Mouse (Mus musculus) common myeloid progenitor, adult 5-6 weeks (primary cell): Measurements from ENCODE around the gene Cd22. TPM values are rescaled to one million over a fixed set of nuclear protein-coding genes. Genes with fewer than 3 reads are reported as not detected.
"Not testable (repeated sequence)": the region's sequence is repeated elsewhere in the genome, so short reads cannot be mapped to it uniquely, and the experiment has no call there.

Experiments
- ATAC-seq: replicated peaks from 2 replicates; pipeline ENCODE4 v1.8.0; 2016; ENCODE audit warnings: low read depth, mild to moderate bottlenecking, moderate TSS enrichment, inconsistent platforms; ENCODE audit not compliant: poor library complexity, severe bottlenecking
- total RNA-seq: library from RNA; stranded (forward); fragments of 200-1000, 187-1606 nt; gene quantifications from 2 replicates; pipeline ENCODE4 v1.2.3, GENCODE M21; 2017

Cd22 gene
- total RNA-seq, result 0.29 and 7.6 TPM in 2 replicates

GRCm38 (mm10) chr7:30880176-30880575, at the start of gene Cd22:
TSS of gene Cd22 (minus strand) at chr7:30880342.
- peak; percentile 62; the same call in 1 of the 2 replicates for ATAC-seq

DNA sequence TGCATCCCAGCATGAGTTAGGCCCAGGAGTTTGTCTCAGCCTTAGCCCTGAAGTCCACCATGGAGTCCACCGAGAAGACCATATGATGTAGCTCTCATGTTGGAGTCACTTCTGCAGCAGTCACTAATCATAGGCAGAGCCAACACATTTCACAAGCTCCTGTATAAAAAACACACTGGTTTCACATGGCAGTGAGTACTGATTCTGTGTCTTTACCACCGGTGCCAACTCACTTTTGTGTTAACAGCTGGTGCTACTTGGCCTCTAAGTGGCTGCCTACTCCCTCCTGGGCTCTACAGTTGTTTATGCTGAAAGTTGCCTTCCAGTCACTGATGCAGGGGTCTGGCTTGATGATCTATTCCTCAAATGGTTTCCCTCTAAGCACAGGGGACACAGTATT, 44.4 kb upstream of the Cd22 start, which contains the start of gene Hamp2:
Gene Hamp2 (minus strand): TSS at position 101 of the 400 bp plus-strand sequence.
- not testable (repeated sequence) for ATAC-seq

GRCm38 (mm10) chr7:30924071-30924470, 43.9 kb upstream of the Cd22 start:
- no peak for ATAC-seq

- ATAC-seq, result peak; percentile 51
Measured at GRCm38 (mm10) chr7:30922490-30922889, 42.3 kb upstream of the Cd22 start.

GRCm38 (mm10) chr7:30920217-30920616, 40.1 kb upstream of the Cd22 start:
- ATAC-seq, result peak; percentile 74

DNA sequence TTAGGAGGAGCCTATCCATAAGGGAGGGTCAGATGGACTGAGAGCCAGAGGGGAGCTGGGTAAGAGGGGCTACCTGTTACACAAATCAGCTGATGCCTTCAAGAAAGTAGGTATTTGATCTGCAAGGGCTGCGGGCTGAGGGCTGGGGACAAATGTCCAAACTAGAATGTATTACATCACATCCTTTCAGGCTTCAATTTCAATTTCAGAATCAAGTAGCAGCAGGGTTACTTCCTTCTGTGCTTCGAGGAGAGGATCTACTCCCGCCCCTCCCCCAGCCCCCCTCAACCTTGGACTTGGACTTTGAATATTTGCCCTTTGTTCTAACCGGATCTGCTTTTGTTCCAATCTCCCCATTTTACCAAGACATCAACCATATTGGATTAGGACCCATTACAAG, 37.1 kb upstream of the Cd22 start:
- peak; percentile 46 for ATAC-seq

- ATAC-seq, result no peak
Measured at GRCm38 (mm10) chr7:30916713-30917112, 36.6 kb upstream of the Cd22 start.

- no peak for ATAC-seq
Measured at GRCm38 (mm10) chr7:30914732-30915131, 34.6 kb upstream of the Cd22 start, which contains the start of gene Mag. TSS of gene Mag (minus strand) at chr7:30914873.

- peak; percentile 36 for ATAC-seq
Measured at GRCm38 (mm10) chr7:30909773-30910172, 29.6 kb upstream of the Cd22 start.

- no peak for ATAC-seq
Measured at GRCm38 (mm10) chr7:30908992-30909431, 28.9 kb upstream of the Cd22 start.

DNA sequence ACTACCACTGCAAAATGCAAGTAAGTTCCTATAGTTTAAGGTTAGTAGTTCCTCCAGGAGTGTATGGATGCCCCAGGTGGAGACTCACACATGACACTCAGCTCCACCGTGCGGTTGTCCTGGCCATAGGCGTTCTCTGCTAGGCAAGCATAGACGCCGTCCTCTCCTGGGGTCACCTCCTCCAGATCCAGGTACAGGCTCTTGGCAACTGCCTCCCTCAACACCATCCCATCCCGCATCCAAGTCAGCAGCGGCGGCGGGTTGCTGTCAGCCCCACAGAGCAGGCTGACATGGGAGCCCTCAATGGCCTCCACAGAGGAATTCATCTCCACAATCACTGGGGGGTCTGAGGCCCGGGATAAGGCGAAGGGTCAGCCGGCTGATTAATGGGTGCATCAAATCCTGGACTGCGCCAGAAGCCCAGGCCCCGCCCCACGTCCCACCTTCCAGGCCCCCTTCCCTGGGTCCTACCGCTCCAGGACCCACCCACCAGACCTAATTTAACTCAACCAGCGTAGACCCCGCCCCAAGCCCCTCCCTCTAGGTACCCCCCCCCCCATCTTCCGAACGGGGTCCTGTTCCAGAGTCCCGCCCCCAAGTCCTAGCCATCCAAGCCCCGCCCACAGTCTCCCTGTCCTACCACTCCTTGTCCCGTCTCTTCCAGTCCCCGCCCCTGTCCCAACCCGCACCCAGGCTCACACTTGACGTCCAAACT, 28.3 kb upstream of the Cd22 start:
- peak; percentile 37; the same call in 1 of the 2 replicates for ATAC-seq

DNA sequence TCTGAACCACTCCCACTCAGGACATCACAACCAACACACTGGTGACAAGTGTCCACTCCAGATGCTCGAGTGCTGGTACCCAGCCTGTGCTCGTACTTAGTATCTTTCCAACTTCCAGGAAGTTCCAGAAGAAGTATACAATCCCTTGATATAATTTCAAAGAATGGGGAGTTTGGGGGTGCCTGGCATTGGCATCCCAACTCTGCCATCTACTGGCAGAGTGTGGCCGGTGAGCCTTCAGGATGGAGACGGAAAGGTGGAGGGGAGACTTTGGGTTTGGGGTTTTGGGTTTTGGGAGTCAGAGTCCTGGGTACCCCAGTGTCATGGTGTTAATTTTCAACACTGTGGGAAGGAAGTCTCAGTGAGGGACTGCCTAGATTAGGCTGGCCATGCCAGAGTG, 23.9 kb upstream of the Cd22 start:
- ATAC-seq, result peak; percentile 54; the same call in 1 of the 2 replicates

DNA sequence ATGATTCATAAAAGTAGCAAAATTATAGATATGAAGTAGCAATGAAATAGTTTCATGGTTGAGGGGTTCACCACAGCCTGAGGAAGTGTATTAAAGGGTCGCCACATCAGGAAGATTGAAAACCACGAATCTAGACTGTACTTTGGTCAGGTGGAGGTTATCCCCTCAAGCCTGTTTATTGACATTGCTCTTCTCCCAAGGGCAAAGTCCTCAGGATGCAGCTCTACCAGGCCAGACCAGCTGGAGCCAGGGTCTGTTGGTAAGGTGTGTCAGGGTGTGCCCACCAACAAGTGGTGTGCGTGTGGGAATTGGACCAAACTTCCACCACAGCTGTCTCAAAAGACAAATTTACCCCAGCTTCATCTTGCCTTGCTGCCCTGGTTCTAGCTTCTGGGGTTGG, 15.1 kb upstream of the Cd22 start:
- ATAC-seq, result no peak

GRCm38 (mm10) chr7:30892515-30892914, 12.4 kb upstream of the Cd22 start:
- no peak for ATAC-seq

DNA sequence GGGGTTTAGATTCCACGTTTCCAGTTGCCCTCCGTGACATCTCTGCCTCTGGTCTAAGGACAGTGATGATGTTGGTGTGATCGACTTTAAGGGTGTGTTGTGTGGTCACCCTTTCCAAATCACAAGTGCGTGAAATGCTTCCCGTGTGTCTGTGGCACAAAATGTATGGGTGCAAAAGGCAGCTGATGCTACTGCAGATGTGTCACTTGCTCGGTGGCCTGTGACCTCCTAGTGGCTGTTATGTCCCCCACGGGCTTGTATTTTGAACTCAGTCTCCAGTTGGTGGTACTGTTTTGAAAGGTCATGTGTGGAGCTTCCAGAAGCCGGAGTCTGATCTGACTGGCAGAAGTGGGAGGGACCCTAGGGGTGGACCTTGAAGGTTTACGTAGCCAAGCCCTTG, 11.6 kb upstream of the Cd22 start:
- no peak for ATAC-seq

GRCm38 (mm10) chr7:30890681-30891080, 10.5 kb upstream of the Cd22 start:
- ATAC-seq, result no peak

DNA sequence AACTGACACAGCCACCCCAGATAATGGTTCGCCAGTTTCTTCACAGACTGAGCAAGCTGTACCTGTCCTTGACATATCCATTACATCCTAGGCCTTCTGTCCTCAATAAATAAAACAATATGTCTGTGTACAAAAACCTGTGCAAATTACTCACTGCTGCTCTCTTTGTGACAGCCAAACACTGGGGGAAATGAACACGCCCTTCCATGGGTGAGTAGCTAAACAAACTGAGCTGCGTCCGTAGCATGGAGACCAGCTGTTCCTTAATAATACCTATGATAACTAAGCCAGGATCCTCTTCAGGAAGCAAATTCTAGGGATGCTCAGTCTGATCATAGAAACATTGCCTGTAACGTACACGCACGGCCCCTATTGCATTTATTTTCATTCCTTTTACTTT, 8.6 kb upstream of the Cd22 start:
- no peak for ATAC-seq

DNA sequence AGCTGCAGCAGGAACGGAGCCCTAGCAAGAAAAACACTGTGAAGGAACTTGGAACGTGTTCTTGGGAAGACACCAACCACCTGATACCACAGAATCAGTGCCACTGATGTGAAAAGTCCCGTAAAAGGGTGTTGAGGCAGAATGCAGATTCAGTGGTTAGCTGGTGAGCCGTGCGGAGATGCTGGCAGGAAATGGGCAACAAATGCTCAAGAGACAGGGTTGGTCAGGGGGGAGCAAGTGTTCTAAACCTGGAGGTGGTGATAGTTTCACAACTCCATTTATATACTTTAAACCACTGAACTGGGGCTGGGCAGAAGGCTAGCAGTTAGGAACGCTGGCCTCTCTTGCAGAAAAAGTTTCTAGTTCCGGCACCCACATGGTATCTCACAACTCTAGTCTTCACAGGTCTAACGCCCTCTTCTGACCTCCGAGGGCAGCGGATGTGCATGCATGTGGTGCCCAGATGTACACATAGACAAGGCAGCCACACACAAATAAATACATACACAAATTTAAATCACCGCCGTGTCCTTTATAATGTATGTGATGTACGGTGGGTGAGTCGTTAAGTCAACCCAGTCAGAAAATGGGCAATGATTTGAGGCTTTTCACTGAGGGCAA, 7.5 kb upstream of the Cd22 start:
- ATAC-seq, result peak; percentile 83

- ATAC-seq, result peak; percentile 33; the same call in 1 of the 2 replicates
Measured at GRCm38 (mm10) chr7:30886852-30887251, 6.7 kb upstream of the Cd22 start.

DNA sequence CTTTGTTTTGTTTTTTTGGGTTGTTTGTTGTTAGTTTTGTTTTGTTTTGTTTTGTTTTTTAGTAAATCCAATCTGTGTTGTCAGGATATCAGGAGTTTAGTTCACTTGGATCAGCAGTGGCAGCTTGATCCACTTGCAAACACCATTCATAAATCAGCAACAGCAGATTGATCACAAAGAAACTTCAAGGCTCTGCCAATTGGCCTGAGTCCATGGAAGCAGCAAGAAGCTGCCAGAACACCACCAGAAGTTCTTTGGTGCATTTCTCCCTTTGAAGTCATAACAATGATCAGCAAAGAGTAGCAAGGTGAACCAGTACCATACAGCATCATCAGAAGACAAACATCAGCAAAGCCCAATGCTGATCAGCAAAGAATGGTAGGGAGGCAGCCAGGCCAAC, 3.9 kb upstream of the Cd22 start:
- no peak for ATAC-seq

DNA sequence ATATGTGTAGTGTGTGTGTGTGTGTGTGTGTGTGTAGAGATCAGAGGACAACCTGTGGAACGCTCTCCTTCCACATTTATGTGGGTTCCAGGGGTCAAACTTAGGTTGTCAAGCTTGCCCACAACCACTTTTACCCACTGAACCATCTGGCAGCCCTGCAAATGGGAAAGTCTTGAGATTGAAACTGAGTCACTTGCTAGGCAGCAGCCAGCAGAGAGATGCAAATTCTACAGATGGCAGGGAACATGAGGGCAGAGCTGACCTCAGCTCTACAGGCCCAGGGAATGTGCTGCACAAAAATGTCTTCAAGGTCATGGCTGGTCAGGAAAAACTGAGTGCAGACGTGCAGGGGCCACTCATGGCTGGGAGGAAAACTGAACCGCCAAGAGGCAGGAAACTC, 1.2 kb upstream of the Cd22 start:
- ATAC-seq, result no peak
